Mouse (Mus musculus) kidney, embryonic 15.5 days (tissue): ENCODE measurements around the gene Gm10130. TPM values are rescaled to one million over a fixed set of nuclear protein-coding genes. Genes with fewer than 3 reads are reported as not detected.
"Not testable (repeated sequence)": the region's sequence is repeated elsewhere in the genome, so short reads cannot be mapped to it uniquely, and the experiment has no call there.

Source experiments
- ATAC-seq: fragments of 200-750 bp; cut with Nextera tagmentation; replicated peaks from 2 replicates; pipeline ENCODE4 v1.8.0; 2017; ENCODE audit warnings: moderate TSS enrichment; ENCODE audit not compliant: low FRiP score
- H3K27ac ChIP-seq: fragments of 300-500 bp; sonication (generic); 2 replicates; pipeline ENCODE4 v1.5.1; 2015; ENCODE audit warnings: mild to moderate bottlenecking, inconsistent platforms
- H3K27me3 ChIP-seq: fragments of 300-500 bp; sonication (generic); 2 replicates; pipeline ENCODE4 v1.6.1; 2015; ENCODE audit warnings: inconsistent platforms
- H3K36me3 ChIP-seq: fragments of 300-500 bp; sonication (generic); 2 replicates; pipeline ENCODE4 v1.6.1; 2015; ENCODE audit warnings: inconsistent platforms
- H3K4me1 ChIP-seq: fragments of 300-500 bp; sonication (generic); 2 replicates; pipeline ENCODE4 v1.6.1; 2015; ENCODE audit warnings: inconsistent platforms
- H3K4me2 ChIP-seq: fragments of 300-500 bp; sonication (generic); 2 replicates; pipeline ENCODE4 v1.6.1; 2015; ENCODE audit warnings: moderate library complexity, mild to moderate bottlenecking, inconsistent platforms
- H3K4me3 ChIP-seq: fragments of 300-500 bp; sonication (generic); replicated peaks from 2 replicates; pipeline ENCODE4 v1.5.1; 2015; ENCODE audit warnings: mild to moderate bottlenecking, inconsistent platforms
- H3K9ac ChIP-seq: fragments of 300-500 bp; sonication (generic); 2 replicates; pipeline ENCODE4 v1.6.1; 2015; ENCODE audit warnings: mild to moderate bottlenecking, inconsistent platforms
- H3K9me3 ChIP-seq: fragments of 300-500 bp; sonication (generic); replicated peaks from 2 replicates; pipeline ENCODE4 v1.6.1; 2016; ENCODE audit warnings: inconsistent platforms
- WGBS: fragments of 180-500 bp; shearing (Covaris S2); methylation state at CpG from one replicate; pipeline ENCODE4 v1.1.7; 2015; ENCODE audit warnings: mixed read lengths; 5-methylcytosine and 5-hydroxymethylcytosine counted together
- polyA plus RNA-seq: library from polyadenylated mRNA; unstranded; fragments of >200 nt; fragmentation: Nextera tagmentation; extraction: Ambion mirVana; gene quantifications from 2 replicates; pipeline ENCODE4 v1.2.1, GENCODE M21; 2015

Gene Gm10130
- 2.1 and 4.2 TPM in 2 replicates for polyA plus RNA-seq

DNA sequence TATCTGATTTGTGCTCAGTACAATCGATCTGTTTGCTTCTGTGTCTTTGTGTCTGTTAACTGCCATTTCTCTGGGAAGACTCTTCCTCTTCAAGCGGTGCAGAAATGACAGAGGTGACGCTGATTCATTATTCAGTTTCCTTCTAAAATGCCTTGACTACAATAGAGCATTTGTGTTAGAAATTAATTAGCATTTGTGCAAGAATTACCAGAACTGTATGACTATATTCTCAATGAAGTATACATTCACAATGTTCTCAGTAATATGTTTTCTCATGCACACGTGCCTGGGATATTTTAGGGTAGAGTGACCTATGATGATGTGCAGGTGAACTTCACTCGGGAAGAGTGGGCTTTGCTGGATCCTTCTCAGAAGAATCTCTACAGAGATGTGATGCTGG, at the start of gene Gm10130:
Gene Gm10130, plus strand, starts transcription at position 301 of the 400 bp plus-strand sequence.
- WGBS, result 95% methylated on average over 5 of the region's 5 CpGs

DNA sequence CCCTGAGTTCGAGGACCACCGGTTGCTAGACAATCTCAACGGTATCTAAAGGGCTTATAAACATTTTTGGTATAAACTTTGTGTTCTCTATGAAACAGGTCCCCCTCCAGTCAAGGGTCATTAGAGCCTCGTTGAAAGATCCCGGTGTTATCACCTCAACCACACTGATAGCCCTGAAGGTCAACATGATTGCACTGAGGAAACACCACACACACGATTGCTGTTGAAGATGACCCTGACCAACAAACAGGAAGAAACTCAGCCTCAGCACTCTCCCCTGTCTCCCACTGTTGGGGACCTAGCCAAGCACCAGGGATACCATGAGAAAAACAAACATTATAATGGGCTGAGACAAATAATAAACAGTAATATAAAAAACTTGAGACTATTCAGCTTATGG, 29.8 kb upstream of the Gm10130 start:
- ATAC-seq, result no peak
- no peaks in the 10 kb centered on the region for H3K9me3 ChIP-seq
- H3K9ac ChIP-seq, result no peak overlapping the region
- no peak overlapping the region for H3K4me3 ChIP-seq
- 78% methylated on average over 6 of the region's 6 CpGs for WGBS
- H3K36me3 ChIP-seq, result no peaks in the 10 kb centered on the region
- no peaks in the 10 kb centered on the region for H3K4me1 ChIP-seq
- H3K4me2 ChIP-seq, result no peak overlapping the region
- H3K27ac ChIP-seq, result no peak overlapping the region
- no peaks in the 10 kb centered on the region for H3K27me3 ChIP-seq

More for the DNA sequence above, at the start of gene Gm10130:
- no peak within 1 kb of the TSS for H3K27ac ChIP-seq
- H3K9me3 ChIP-seq, result peaks cover 32% of the 10 kb centered on the region
- no peaks in the 10 kb centered on the region for H3K4me1 ChIP-seq
- H3K9ac ChIP-seq, result no peak within 1 kb of the TSS
- peaks cover 68% of the 10 kb centered on the region for H3K36me3 ChIP-seq
- H3K4me2 ChIP-seq, result no peak within 1 kb of the TSS
- no peak for ATAC-seq
- no peak within 1 kb of the TSS for H3K4me3 ChIP-seq
- no peaks in the 10 kb centered on the region for H3K27me3 ChIP-seq

DNA sequence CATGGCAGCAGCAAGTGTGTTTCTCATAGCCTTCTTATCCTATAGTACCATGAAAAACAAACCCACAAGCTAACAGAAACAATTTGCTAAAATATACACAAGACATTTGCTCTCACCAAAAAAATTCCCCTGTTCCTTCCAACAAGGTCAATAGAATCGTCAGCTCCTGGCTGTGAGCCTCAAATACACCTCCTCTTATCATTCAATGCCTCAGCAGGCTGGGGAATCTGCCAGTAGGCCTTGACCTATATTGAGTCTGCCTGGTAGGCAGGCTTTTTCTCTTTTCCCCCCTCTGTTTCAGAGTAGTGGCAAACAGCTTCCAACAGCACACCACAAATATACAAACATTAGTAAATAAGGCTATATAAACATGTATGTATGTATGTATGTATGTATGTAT, 24.4 kb upstream of the Gm10130 start:
- 50% methylated on average over 1 of the region's 1 CpGs for WGBS
- H3K36me3 ChIP-seq, result no peaks in the 10 kb centered on the region

DNA sequence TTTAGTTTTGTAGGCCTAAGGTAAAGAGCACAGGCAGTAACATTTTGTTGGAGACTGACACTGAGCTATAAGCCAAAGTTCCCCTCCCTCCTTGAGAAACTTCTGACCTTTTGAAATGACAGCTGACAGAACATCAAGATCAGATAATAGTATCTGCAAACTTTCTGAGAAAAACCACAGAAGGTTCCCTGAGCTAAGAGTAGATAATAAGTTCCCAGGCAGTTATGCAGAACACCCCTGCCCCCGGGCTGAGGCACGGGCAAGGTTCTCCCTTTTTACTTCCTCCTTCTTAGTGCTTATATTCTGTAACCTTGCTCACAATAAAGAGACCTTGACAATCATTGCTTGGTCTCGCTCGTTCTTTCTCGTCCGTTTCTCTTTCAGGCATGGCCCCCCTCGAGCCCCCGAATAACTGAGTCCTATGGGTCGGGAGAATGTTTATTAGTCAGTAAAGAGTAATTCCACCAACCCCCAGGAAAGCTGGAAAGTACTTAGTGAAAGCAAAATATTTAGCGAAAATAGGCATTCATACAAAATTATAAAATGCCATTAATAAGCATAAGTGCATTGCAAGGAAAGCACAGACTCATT, 16.2 kb upstream of the Gm10130 start:
- Histone ChIP-seq H3K9me3 (no peaks in the 10 kb centered on the region), H3K27ac (no peak overlapping the region), H3K4me2 (no peak overlapping the region), H3K27me3 (no peaks in the 10 kb centered on the region), H3K4me1 (no peaks in the 10 kb centered on the region; the same call in 1 of the 2 replicates), H3K9ac (no peak overlapping the region), H3K36me3 (no peaks in the 10 kb centered on the region), H3K4me3 (no peak overlapping the region)
- no peak for ATAC-seq
- WGBS, result 83% methylated on average over 10 of the region's 10 CpGs

More for the DNA sequence above, 24.4 kb upstream of the Gm10130 start:
- ATAC-seq, result no peak
- H3K4me2 ChIP-seq, result no peak overlapping the region
- no peak overlapping the region for H3K27ac ChIP-seq
- no peak overlapping the region for H3K4me3 ChIP-seq
- no peak overlapping the region for H3K9ac ChIP-seq
- no peaks in the 10 kb centered on the region for H3K4me1 ChIP-seq
- no peaks in the 10 kb centered on the region for H3K27me3 ChIP-seq
- H3K9me3 ChIP-seq, result no peaks in the 10 kb centered on the region

DNA sequence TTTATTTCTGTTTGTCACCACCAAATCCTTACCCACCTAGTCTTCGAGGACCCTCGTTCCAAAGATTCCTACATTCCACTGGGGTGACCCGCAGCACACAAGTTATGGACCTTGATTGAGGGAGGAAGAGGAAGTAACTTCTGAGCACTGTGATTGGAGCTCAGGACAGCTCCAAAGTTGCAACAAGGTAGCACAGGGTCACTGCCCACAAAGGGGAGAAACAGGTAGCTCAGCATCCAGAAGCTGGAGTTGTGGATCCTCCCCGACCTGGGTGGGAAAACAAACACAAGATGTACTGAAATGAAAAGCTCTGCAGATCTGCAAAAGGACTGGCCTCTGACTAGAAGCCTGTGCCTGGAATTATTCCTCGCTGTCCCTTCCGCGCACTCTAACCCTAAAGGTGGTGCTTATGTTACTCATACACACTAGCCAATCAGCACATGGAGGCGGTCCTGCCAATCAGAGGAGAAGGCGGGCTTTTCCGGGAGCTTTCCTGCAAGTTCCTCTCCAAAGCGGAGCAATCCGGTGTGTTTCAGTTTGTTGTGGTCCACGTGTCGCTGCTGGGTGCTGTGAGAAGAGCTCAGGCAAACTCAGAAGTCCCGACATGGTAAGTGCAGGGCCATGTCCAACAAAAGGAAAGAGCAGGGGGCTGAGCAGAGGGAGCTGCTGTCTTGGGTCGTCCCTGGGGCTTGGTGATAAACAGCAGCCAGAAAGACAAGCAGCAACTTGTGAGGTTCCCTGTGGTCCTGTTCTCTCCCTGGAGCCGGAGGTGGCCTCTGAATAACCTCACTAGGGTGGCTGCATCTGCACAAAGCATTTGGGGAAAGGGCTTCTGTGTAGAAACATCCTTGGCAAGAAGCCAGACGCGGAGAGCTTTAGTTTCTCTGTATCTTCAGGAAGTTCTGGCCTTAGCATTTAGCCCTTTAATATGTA, 12.3 kb upstream of the Gm10130 start:
- peak; percentile 100 for ATAC-seq
- H3K9ac ChIP-seq, result peak overlapping the region; percentile 59
- 10% methylated on average over 19 of the region's 19 CpGs for WGBS
- H3K27me3 ChIP-seq, H3K9me3 ChIP-seq, H3K4me1 ChIP-seq: not testable (repeated sequence)
- H3K27ac ChIP-seq, result peak overlapping the region; percentile 89
- peaks cover 20% of the 10 kb centered on the region for H3K36me3 ChIP-seq
- H3K4me3 ChIP-seq, result peak overlapping the region; percentile 61
- H3K4me2 ChIP-seq, result peak overlapping the region; percentile 69

DNA sequence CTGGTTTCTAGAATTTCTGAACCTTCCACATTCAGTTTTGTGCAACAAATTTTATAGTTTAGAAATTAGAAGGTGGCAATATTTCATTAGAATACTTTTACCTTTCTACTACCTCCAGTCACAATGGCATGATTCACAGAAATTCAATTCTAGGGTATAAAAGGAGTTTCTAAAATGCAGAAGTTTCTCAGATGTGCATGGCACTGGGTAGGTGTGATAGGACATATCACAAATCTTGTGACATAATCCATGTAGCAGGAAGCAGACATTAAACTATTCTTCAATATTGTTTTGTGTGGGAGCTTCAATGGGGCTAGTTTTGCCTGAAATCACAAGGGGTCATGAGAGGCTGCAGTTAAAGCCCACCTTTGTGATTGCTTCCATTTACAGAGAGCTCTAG, 7.4 kb upstream of the Gm10130 start:
- no peak overlapping the region for H3K4me2 ChIP-seq
- H3K36me3 ChIP-seq, result peaks cover 57% of the 10 kb centered on the region
- no peak for ATAC-seq
- no peak overlapping the region for H3K27ac ChIP-seq
- peaks cover 22% of the 10 kb centered on the region for H3K9me3 ChIP-seq
- no peak overlapping the region for H3K9ac ChIP-seq
- no peaks in the 10 kb centered on the region for H3K27me3 ChIP-seq
- no peak overlapping the region for H3K4me3 ChIP-seq
- H3K4me1 ChIP-seq, result no peaks in the 10 kb centered on the region

DNA sequence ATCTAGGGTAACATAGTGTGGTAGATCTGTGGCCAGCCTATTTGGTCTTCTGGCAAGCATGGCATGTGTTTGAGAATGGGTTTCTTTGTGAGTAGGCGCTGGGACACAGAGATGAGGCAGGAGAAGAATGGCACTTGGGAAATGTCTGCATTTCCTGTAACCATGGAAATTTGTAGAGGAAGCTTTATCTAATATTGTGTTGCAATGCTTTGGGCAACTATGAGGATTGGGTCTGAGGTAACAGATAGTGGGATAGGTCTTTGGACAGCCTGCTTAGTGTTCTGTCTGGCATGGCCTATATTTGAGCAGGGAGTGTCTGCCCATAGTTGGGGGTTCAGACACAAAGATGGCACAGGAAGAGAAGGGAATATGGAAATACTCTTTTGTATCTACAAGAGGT, 4.5 kb upstream of the Gm10130 start:
- no peaks in the 10 kb centered on the region for H3K27me3 ChIP-seq
- no peak overlapping the region for H3K27ac ChIP-seq
- 94% methylated on average over 1 of the region's 1 CpGs for WGBS
- H3K4me1 ChIP-seq, result no peaks in the 10 kb centered on the region
- H3K36me3 ChIP-seq, result peaks cover 80% of the 10 kb centered on the region
- no peak for ATAC-seq
- no peak overlapping the region for H3K9ac ChIP-seq
- no peak overlapping the region for H3K4me2 ChIP-seq
- H3K4me3 ChIP-seq, result no peak overlapping the region
- peaks cover 30% of the 10 kb centered on the region for H3K9me3 ChIP-seq

DNA sequence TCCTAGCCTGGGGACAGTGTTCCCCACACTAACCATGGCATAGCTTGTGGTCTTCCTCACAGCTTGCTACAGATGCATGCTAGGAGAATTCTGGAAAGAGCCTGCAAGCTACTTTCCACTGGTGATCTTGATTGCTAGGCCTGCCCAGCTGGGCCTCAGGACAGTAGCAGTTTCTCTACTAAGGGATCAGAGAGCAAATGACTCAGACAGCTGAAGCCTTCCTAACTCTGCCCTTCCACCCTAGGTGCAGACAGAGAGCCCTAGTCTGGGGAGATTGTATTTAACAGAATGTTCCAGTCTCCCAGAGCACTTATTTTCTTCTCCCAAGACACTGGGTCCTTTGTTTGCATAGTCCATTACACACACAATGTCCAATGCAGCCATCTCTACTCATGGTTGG, 33.6 kb downstream of the Gm10130 start:
- H3K36me3 ChIP-seq, H3K27ac ChIP-seq, H3K27me3 ChIP-seq, H3K4me3 ChIP-seq, H3K9ac ChIP-seq, H3K4me2 ChIP-seq, H3K9me3 ChIP-seq, H3K4me1 ChIP-seq, ATAC-seq: not testable (repeated sequence)

DNA sequence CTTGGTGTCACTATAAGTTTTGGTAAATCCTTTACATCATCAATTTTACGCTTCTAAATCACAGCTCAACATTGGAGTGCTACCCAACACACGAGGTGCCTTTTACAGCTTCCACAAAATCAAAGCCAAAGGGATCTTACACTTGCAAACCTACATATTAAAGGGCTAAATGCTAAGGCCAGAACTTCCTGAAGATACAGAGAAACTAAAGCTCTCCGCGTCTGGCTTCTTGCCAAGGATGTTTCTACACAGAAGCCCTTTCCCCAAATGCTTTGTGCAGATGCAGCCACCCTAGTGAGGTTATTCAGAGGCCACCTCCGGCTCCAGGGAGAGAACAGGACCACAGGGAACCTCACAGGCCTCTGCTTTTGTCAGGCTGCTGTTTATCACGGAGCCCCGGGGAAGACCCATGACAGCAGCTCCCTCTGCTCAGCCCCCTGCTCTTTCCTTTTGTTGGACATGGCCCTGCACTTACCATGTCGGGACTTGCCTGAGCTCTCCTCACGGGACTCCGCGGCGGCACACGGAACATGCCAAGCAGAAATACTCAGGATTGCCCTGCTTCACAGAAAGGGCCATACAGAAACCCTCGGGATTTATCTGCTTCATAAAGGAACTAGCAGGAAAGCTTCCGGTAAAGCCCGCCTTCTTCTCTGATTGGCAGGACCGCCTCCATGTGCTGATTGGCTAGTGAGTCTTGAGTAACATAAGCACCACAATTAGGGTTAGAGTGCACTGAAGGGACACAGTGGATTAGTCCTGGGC, 38.8 kb downstream of the Gm10130 start, which contains the start of gene 3300002I08Rik:
Gene 3300002I08Rik, minus strand, starts transcription at position 653 of the 765 bp plus-strand sequence.
- peak; percentile 100 for ATAC-seq
- H3K4me1 ChIP-seq, H3K27me3 ChIP-seq, H3K9me3 ChIP-seq, H3K36me3 ChIP-seq: not testable (repeated sequence)
- WGBS, result 4% methylated on average over 17 of the region's 17 CpGs
- Histone ChIP-seq H3K27ac (peak within 1 kb of the TSS; percentile 88), H3K9ac (peak within 1 kb of the TSS; percentile 79), H3K4me2 (peak within 1 kb of the TSS; percentile 61), H3K4me3 (peak within 1 kb of the TSS; percentile 70)

DNA sequence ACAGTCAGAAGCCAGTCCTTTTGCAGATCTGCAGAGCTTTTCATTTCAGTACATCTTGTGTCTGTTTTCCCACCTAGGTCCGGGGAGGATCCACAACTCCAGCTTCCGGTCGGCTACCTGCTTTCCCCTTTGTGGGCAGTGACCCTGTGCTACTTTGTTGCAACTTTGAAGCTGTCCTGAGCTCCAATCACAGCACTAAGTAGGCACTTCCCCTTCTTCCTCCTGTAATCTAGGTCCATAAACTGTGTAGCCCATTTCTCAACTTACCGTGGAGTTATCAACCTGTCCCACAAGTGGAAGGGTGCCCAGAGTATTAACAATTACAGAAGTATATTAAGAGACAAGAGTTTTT, 39.4 kb downstream of the Gm10130 start:
- 5% methylated on average over 4 of the region's 4 CpGs for WGBS
- H3K4me2 ChIP-seq, result peak overlapping the region; percentile 61
- H3K9me3 ChIP-seq, result no peaks in the 10 kb centered on the region
- ATAC-seq, result peak; percentile 76
- H3K27me3 ChIP-seq, result no peaks in the 10 kb centered on the region
- H3K4me3 ChIP-seq, result peak overlapping the region; percentile 70
- H3K4me1 ChIP-seq, result no peaks in the 10 kb centered on the region
- peak overlapping the region; percentile 88 for H3K27ac ChIP-seq
- H3K9ac ChIP-seq, result peak overlapping the region; percentile 79
- H3K36me3 ChIP-seq, result no peaks in the 10 kb centered on the region

DNA sequence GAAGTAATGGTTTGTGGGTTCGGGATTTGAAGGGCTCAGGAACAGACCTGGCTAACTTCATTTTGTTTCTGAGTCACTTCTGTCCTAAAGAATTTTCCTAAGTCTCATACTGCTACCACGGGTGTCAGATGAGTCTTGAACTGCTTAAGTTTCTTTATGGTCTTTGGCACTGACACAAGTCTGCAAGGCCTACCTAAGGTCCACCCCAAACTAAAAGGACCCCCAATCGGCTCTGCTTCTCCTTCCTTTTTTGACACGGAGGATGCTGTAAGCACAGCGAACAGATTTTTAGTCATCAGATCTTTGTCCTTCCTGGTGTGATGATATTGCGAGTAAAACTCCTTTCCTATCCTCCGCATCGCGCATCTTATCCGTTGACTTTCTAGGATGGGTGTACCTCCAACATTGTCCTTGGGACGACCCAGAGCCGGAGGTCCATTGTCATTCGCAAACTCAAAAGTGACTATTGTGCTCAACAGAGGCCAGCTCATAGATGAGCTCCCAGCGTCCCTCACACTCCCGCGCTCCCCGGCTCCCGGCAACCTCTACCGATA, 62.1 kb downstream of the Gm10130 start:
- not testable (repeated sequence) for H3K4me3 ChIP-seq, H3K9ac ChIP-seq, H3K4me1 ChIP-seq, H3K27ac ChIP-seq, H3K9me3 ChIP-seq, ATAC-seq, H3K27me3 ChIP-seq, H3K36me3 ChIP-seq, H3K4me2 ChIP-seq
- WGBS, result 95% methylated on average over 19 of the region's 19 CpGs

DNA sequence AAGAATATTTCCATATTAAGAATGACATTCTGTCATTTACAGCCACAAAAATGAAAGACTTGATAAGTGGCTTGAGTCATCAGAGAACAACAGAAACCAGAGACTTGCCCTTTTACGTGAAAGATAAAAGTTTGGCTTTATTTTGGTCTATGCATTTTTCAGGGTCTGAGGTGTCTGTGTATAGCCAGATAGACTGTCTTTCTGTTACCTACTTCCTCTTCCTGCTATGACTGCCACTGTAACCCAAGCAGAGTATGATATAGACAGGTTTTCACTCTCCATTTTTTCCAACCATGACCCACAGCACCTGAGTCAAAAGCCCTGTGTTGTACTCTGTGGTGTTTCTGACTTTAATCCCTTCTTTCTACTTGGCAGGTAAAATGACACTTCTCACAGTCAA, 66.7 kb downstream of the Gm10130 start:
- WGBS, result 92% methylated on average over 1 of the region's 1 CpGs
- H3K9ac ChIP-seq, result no peak overlapping the region
- H3K4me3 ChIP-seq, result no peak overlapping the region
- no peaks in the 10 kb centered on the region for H3K4me1 ChIP-seq
- H3K9me3 ChIP-seq, result no peaks in the 10 kb centered on the region
- ATAC-seq, result no peak
- H3K27me3 ChIP-seq, result no peaks in the 10 kb centered on the region
- no peak overlapping the region for H3K27ac ChIP-seq
- H3K4me2 ChIP-seq, result no peak overlapping the region
- no peaks in the 10 kb centered on the region for H3K36me3 ChIP-seq
